Mouse (Mus musculus) liver, adult (tissue): Measurements from ENCODE around the gene Neb.

Experiments
- GATA4 ChIP-seq: IDR thresholded peaks from 2 replicates; pipeline ENCODE4 v1.6.1; 2014; ENCODE audit warnings: mild to moderate bottlenecking, low read length; ENCODE audit not compliant: insufficient replicate concordance

Neb gene

DNA sequence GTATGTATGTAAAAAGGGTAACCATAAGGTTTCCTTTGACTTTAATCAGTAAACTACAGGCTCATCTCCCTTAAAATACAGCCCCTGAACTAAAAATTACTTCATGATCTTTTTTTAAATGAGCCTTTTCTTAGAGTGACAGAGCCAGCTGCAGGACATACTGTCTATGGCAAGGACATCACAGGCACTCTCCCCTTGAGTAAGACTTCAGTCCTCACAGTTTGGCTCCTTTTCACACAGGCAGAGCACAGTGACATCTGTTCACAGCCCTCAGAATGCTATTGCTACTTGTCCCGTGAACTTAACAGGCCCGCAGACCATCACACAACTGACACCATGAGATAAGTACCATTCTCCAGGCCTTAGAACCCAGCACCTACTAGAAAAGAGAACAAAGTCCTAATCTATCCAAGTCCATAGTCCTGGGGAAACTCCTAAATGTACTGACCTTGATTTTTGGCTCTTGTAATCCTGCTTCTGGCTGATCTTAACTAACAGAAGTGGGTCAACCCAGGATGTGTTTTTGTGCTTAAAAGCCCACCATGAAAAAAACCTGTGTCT, 12.2 kb upstream of the Neb start:
- TF ChIP-seq GATA4 = no peak

DNA sequence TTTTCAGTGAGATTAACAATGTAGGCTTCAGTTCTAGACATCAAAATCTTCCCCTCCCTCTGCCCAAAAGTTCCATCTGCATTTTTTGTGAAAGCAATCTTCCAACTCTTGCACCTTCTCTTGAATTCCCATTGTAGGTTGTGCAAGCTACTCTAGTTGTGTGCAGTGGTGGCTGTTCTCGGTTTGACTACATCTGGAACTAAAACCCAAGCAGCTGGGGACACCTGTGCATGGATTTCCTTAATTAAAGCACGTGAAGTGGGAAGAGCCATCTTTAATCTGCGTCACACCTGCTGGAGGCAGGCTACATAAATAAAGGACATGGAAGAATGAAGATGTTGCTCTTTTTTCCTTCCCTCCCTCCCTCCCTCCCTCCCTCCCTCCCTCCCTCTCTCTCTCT, 11.7 kb upstream of the Neb start:
- no peak for TF ChIP-seq GATA4

DNA sequence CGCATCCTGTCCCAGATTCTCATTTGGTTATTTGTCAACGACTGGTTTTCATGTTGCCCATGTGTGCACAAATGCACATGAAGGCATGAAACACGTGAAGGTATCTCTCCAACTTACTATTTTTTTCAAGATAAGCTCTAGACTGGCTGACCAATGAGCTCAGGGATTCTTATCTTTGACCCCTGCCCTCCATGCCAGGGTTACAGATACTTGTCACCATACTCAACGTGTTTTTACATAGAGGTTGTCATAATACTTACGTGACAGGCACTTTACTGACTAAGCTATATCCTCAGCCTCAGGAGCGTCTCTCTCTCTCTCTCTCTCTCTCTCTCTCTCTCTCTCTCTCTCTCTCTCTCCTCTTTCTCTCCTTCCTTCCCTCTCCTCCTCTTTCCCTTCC, 8.2 kb upstream of the Neb start:
- TF ChIP-seq GATA4 = no peak; the same call in 1 of the 2 replicates

DNA sequence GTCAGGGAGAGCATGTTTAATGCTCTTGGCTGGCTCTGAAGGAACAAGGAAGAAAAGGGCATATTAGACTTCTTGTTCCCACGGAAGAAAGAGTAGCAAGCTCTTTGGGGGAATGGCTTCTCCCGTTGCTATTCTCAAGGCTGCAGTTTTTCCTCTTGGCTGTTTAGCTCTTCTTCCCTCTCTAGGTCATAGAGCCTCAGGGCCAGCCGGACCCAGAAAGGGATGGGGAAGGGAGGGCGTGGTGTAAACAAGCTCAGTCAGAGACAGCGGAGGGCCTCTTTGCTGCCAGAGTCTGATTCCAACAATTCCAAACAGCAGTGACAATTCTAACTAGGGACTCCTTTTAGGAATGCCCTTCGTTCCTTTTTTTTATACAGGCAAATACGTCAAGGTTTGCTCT, 7.8 kb upstream of the Neb start:
- TF ChIP-seq GATA4 = no peak

DNA sequence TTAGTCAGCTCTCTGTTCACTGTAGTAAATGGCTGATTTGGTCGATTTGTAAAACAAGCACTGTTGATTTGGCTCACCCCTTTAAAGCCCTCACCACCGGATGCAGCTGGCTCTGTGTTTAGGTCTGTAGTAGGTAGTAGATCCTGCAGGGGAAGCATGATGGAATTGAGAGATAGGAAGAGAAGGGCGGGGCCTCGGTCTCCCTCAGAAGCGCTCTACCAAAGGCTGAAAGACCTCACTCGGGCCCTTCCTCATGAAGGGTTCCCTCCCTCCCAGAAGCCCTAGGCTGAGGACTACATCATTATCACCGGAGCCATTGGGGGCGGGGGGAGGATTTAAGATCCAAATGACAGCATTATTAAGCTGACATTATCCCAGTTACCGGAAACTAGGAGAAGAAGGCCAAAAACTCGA, 581 bp upstream of the Neb start:
- no peak for TF ChIP-seq GATA4

DNA sequence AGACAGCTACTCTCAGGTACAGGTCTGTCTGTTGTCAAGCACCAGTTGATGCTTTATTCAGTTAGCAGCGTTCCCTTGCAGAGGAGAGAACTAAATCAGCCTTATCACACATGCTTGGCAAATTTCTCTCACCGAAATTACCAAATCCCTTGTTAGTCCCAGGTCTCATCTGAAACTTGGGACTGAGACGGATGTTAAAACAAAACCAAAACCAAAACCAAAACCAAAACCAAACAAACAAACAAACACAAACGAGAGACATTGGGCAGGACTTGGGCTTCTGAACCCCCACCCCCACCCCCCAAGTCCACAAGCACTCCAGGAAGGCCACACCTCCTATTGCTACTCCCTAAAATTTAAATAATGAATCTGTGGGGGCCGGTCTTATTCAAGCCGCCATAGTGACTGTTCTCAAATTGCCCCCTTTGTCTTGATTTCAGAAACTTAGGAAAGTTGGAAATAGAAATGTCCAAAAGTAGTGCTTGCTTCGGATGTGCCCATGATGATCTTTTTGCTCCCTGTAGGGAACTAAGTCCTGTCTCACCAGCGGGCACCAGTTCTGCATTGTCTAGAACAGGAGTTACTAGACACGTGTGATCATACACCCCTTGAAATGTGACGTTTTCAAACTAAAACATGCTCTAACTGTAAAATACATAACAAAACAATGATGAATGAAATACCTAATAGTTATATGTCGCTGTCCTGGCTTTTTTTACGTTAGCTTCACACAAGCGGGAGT, 397 bp downstream of the Neb start:
- no peak for TF ChIP-seq GATA4

DNA sequence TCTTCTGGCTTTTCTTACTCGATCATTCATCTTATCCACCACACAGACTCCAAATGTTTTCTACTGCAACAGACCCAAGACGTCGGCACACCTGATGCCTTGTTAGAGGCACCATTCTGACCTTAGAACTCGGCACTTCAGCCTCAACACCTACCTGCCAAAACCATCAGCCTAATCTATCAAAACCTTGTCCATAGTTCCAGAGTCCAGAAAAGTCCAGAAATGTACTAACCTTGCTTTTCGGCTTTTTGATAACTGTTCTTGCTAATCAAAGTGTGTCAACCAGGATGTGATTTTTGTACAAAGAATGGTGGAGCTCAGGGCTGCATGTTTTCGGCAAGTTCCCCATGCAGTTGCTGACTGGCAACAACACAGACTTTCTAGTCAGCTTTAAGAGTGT, 3.6 kb downstream of the Neb start:
- TF ChIP-seq GATA4 = peak; percentile 92

DNA sequence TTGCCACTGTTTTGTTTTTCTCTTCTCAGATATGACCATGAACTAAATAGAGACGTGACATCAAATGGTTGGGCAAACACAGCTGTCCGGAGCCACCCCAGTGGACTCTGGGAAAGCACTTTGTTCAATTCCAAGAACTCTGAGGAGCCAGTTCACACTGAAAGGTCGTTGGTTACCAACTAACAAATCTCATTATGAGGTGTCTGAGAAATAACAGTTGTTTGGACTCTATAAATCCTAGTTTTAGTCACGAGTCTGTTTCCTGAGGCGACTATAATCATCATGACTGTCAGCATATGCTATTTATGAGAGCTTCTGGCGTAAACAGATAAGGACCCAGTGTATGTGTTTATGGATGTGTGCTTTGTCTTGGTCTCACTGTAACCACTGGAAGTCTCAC, 5.8 kb downstream of the Neb start:
- no peak for TF ChIP-seq GATA4

DNA sequence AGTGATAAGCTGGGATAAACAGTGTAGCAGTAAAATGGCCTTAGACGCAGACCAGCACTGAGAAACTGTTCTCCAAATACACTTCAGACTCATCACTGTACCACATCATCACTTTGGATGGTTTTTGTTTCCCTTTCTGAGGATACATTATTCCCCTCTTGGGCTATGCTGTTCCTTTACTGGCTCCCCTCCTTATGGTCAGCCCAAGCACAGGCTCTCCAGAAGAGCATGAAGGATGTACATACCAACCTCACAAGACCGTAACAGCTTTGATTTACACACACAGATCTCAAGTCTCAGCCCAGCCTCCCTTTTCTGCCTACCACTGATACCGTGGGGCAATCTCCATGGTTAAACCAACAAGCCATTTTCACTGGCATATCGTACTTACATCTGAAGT, 6.2 kb downstream of the Neb start:
- no peak for TF ChIP-seq GATA4

DNA sequence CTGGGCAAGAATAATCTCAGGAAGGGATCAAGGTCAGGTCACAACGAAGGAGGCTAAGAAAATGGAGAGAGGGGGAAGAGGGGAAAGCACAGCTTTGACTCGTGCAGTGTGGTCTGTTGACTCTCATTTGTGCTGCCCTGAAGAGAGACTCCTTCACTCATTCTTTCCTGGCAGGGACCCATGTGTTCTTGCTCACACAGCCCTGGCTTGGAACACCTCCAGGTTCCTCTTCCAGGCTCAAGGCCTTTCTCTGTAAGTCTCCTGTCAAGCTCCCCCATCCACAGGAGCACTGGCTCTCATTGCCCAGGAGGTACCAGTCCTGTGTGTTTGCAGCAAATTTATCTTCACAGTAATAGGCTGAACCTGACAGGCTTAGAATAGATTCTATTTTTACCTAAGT, 7.2 kb downstream of the Neb start:
- TF ChIP-seq GATA4 = no peak

DNA sequence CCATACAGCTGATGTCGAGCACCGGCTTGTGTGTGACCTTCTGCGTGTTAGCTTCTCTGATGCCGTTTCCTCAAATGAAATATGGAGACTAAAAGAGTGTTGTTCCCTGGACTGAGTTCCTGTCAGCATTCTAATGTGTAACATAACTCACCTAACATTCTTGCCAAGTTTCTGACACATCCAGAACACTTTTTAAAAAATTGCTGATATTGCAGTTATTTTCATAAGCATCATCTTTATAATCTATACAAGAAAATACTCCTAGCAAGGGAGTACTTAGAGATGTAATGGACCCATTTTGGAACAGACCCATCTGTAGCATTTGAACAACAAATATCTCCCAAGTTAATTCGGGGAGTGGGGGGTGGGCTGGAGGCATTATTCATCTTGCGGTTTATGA, 8.7 kb downstream of the Neb start:
- TF ChIP-seq GATA4 = no peak

DNA sequence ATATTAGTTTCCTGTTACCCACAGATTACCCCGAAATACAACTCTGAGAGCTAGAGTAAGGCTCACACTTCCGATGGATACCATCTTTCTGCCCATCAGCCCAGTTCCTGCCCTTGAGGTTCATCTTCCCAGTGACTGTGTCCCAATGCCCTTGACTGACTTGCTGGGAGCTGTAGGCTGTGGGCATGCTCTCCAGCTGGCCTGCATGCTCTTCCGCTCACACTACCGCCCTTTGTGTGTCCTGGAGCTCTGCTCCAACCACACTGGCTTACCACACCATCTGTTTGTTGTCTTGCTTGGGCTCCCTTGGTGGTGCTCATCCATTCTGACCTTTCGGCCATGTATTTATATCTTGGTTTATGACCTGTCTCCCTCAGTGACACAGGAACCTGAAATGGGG, 10.6 kb downstream of the Neb start:
- no peak for TF ChIP-seq GATA4

DNA sequence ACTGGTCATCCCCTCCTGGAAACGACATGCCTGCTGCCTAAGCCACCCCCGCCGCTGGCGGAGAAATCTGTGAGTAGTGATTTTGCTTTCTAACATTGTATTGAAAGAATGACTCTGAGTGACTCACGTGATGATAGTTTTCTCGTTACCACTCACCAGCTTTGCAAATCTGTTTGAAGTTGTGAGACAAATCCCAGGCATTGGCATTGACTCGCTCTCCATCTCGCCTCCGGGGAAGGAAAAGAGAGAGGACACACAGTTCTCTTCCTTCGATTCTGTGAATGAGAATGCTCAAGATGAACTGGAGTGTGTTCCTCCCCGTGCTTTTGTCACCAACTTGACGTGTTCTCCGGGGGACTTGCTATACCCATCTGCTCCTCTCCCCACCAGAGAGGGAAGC, 11.0 kb downstream of the Neb start:
- TF ChIP-seq GATA4 = no peak

DNA sequence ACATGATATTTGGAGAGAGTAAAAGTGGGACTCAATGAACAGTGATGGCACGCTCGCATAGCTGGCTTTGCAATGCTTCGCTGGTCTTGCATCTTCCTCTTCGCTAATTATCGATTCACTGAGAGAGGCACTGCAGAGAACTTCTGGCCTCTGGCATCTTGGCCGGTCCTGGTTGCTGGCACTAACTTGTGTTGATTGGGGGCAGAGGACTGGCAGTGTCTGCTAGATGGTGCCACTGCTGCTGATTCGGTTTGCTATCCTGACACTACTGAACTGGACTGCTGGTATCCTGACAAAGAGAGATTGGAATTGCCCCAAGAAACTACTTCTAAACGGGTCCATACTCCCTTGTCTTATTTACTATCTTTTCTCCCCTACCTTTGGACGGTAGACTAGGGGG, 17.2 kb downstream of the Neb start:
- TF ChIP-seq GATA4 = no peak

DNA sequence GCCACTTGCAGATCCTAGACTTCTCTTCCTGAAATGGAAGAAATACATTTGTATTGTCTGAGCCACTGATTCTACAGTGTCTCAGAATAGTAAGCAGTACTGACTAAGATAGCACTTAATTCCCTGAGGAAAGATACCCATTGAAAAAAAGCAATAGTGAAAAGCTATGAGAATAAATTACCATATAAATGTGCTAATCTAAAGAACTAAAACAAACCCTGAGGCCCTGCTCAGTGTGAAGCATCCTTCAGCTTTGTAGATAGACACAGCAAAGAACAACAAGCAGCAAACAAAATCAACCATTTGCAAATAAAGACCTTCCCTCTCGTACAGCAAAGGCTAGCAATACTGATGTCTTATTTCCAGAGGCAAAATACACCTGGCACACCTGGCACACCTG, 18.6 kb downstream of the Neb start:
- no peak for TF ChIP-seq GATA4

DNA sequence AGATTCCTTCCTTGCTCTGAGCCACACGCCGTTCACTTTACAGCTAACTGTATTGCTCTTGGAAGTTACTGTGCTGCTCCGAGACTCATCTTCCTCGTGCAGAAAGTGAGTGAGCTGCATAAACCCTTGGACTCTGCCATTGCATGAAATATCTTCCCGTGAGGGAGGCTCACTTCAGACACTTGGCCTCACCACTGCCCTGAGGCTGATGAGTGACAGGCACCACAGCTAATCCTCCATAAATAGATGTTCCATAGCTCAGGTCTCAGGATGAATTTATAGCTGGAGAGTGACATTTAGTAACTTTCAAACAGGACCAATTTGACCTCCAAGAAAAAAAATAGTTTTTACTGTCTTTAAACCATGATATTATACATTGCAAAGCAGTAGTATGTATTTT, 20.1 kb downstream of the Neb start:
- no peak for TF ChIP-seq GATA4

DNA sequence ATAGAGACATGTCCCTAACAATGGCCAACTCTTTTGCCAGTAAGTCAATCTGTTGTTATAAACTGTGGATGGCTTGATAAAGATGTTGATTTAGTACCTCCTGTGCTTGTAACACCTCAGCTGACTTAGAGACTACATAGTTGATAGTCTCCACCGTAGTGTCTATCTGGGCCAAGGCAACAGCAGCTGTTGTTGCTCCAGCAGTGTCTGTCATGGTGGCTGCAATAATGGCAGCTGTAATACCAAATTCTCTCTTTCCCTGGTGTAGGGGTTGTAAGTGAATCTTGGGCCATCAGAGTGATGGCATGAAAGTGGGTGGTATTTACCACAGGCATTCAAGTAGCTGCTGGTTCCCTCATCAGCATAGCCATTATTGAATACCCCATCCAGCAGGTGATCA, 27.2 kb downstream of the Neb start:
- no peak for TF ChIP-seq GATA4
